Mouse (Mus musculus) forebrain, embryonic 14.5 days (tissue): ENCODE results near the gene Arhgap17. TPM values are rescaled to one million over a fixed set of nuclear protein-coding genes. Genes with fewer than 3 reads are reported as not detected.

Source experiments
- ATAC-seq: fragments of 200-750 bp; cut with Nextera tagmentation; 2 replicates; pipeline ENCODE4 v1.8.0; 2017; ENCODE audit warnings: mild to moderate bottlenecking, moderate library complexity
- DNase-seq: peaks from one replicate; pipeline ENCODE4 v3.0.0-alpha.2; 2015; ENCODE audit warnings: low spot score
- H3K27ac ChIP-seq: fragments of 300-500 bp; sonication (generic); 2 replicates; pipeline ENCODE4 v1.5.1; 2014; ENCODE audit warnings: low read depth, mild to moderate bottlenecking, control low read depth, low read length, moderate library complexity
- H3K27me3 ChIP-seq: fragments of 300-500 bp; sonication (generic); replicated peaks from 2 replicates; pipeline ENCODE4 v1.6.1; 2014; ENCODE audit warnings: low read length, control low read depth, mixed read lengths; ENCODE audit not compliant: control insufficient read depth, insufficient read depth
- H3K36me3 ChIP-seq: fragments of 300-500 bp; sonication (generic); 2 replicates; pipeline ENCODE4 v1.6.1; 2014; ENCODE audit warnings: low read length, control low read depth; ENCODE audit not compliant: control insufficient read depth, insufficient read depth
- H3K4me1 ChIP-seq: fragments of 300-500 bp; sonication (generic); 2 replicates; pipeline ENCODE4 v1.6.1; 2014; ENCODE audit warnings: antibody characterized with exemption, low read length, control low read depth; ENCODE audit not compliant: control insufficient read depth, insufficient read depth
- H3K4me2 ChIP-seq: fragments of 300-500 bp; sonication (generic); 2 replicates; pipeline ENCODE4 v1.6.1; 2014; ENCODE audit warnings: mild to moderate bottlenecking, control low read depth, low read length
- H3K4me3 ChIP-seq: fragments of 300-500 bp; sonication (generic); 2 replicates; pipeline ENCODE4 v1.5.1; 2014; ENCODE audit warnings: low read depth, low read length, control low read depth
- H3K9ac ChIP-seq: fragments of 300-500 bp; sonication (generic); 2 replicates; pipeline ENCODE4 v1.6.1; 2014; ENCODE audit warnings: mild to moderate bottlenecking, low read length, control low read depth, moderate library complexity
- H3K9me3 ChIP-seq: fragments of 300-500 bp; sonication (generic); replicated peaks from 2 replicates; pipeline ENCODE4 v1.6.1; 2016; ENCODE audit warnings: low read length, control low read depth, mixed read lengths; ENCODE audit not compliant: control insufficient read depth
- WGBS: fragments of 180-500 bp; shearing (Covaris S2); extraction: QIAGEN DNeasy Blood & Tissue Kit; methylation state at CpG from one replicate; pipeline ENCODE4 v1.1.7; 2014; 5-methylcytosine and 5-hydroxymethylcytosine counted together
- polyA plus RNA-seq: library from polyadenylated mRNA; unstranded; fragments of >200 nt; fragmentation: Nextera tagmentation; extraction: Ambion mirVana; gene quantifications from 2 replicates; pipeline ENCODE4 v1.2.1, GENCODE M21; 2014

Arhgap17 gene
- polyA plus RNA-seq, 1 experiment from 2014 or later = 8.5 TPM

DNA sequence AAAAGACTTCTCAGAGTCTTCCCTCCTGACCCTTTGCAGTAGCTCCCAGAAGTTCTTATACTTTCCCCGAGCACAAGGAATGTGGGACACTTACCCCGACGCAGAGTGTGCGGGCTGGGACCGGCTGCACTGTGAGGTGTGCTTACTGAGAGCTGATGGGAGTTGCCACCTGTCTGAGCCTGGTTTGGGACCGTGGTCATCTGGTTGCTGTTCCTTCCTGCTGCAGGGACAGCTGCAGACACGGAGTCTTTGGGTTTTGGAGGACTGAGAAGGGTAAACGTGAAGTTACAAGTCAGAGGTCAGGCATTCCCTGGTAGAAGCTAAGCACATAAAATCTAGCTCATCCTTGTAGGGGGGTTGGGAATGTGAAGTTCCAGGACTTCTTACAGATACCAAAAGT is 77.8 kb downstream of the Arhgap17 start:
- H3K36me3 ChIP-seq = peaks cover 84% of the 10 kb centered on the region
- H3K27ac ChIP-seq = no peak overlapping the region
- ATAC-seq (no peak), DNase-seq (no peak)
- H3K27me3 ChIP-seq = no peaks in the 10 kb centered on the region
- H3K4me3 ChIP-seq = no peak overlapping the region
- H3K4me1 ChIP-seq = no peaks in the 10 kb centered on the region
- H3K9me3 ChIP-seq = no peaks in the 10 kb centered on the region
- H3K4me2 ChIP-seq = no peak overlapping the region
- WGBS = 95% methylated on average over 8 of the region's 8 CpGs
- H3K9ac ChIP-seq = no peak overlapping the region

DNA sequence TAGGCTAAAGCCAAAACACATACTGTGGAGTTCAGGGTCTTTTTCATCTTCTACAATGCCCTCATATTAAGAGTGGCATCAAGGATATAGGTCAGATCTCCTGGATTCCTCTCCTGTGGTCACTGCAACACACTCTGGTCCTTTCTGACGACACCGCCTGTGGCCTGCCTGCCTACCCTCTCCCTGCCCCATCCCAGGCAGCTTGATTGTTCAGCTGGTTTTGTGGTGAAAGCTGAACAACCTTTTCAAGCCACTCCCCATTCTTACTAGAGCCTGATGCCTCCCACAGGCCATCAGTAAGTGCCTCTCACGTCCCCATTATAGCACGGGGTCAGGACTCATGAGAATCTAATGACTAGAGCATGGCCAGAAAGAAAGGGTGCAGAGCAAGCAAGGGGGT is 80.5 kb downstream of the Arhgap17 start:
- no peak overlapping the region for H3K4me3 ChIP-seq
- no peaks in the 10 kb centered on the region for H3K27me3 ChIP-seq
- H3K4me1 ChIP-seq = no peaks in the 10 kb centered on the region
- 85% methylated on average over 4 of the region's 4 CpGs for WGBS
- H3K4me2 ChIP-seq = no peak overlapping the region
- ATAC-seq = no peak
- H3K36me3 ChIP-seq = peaks cover 81% of the 10 kb centered on the region
- H3K27ac ChIP-seq = no peak overlapping the region
- no peak for DNase-seq
- H3K9ac ChIP-seq = no peak overlapping the region
- no peaks in the 10 kb centered on the region for H3K9me3 ChIP-seq

DNA sequence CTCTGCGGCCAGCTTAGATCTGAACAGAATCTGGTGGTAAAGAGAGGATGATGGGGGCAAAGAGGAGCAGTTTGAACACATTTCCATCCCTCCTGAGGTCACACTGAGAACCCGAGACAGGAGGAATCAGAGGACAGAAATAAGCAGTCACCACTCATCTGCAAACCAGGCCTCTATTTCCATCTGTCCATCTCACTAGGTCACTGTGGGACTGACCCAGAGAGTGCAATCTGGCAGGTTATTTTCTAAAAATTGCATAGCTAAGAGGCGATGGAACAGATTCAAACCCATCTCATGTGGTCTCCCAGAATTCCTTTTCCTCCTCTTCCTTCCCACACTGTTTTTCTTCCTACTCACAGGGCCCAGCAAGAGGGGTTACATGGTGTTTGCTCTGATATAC is 81.8 kb downstream of the Arhgap17 start:
- Histone ChIP-seq H3K9me3 (no peaks in the 10 kb centered on the region), H3K4me1 (no peaks in the 10 kb centered on the region), H3K27ac (no peak overlapping the region), H3K9ac (no peak overlapping the region), H3K4me3 (no peak overlapping the region), H3K4me2 (no peak overlapping the region), H3K36me3 (peaks cover 68% of the 10 kb centered on the region), H3K27me3 (no peaks in the 10 kb centered on the region)
- WGBS = 91% methylated on average over 3 of the region's 3 CpGs
- ATAC-seq (no peak), DNase-seq (no peak)

DNA sequence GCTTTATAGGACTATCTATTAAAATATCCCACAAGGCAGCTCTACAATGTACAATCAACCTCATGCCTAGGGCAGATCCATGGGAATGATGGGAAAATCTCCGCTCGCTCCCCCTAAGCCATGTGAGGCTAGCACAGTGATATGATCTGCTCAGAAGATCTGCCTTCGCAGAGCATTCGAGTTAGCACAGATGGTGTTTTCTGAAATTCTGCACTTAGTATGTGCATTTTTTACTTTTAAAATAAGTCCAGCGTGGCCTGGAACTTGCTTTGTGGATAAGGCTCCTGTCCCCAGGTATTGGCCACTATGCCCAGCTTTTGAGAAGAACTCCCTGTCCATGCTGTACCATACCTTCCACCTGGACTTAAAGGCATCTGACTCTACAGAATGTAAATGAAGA is 83.8 kb downstream of the Arhgap17 start:
- Histone ChIP-seq H3K9me3 (no peaks in the 10 kb centered on the region), H3K27me3 (no peaks in the 10 kb centered on the region), H3K27ac (no peak overlapping the region), H3K9ac (no peak overlapping the region), H3K4me2 (no peak overlapping the region), H3K4me3 (no peak overlapping the region), H3K36me3 (peaks cover 48% of the 10 kb centered on the region), H3K4me1 (no peaks in the 10 kb centered on the region)
- ATAC-seq (no peak), DNase-seq (no peak)
- WGBS = 97% methylated on average over 5 of the region's 5 CpGs

DNA sequence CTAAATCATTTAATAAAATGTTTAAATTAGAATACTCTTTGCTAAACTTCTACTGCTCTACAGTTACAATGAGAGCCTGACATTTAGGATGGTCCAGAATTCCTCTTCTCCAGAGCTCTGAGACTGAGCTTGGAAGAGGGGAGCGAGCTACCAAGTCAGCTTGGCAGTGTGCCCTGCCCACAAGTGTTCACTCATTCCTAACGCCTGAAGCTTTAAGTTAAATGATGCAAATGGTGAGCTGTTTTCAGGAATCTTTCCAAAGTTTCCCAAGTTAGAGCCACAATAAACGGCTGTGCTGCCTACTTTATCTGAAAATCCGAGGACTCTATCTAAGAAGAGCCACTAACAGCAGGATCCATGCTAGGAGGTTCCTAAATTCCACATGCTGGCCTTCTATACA is 85.9 kb downstream of the Arhgap17 start:
- Histone ChIP-seq H3K4me1 (no peaks in the 10 kb centered on the region), H3K9me3 (no peaks in the 10 kb centered on the region), H3K9ac (no peak overlapping the region), H3K36me3 (peaks cover 45% of the 10 kb centered on the region), H3K27ac (no peak overlapping the region), H3K27me3 (no peaks in the 10 kb centered on the region), H3K4me3 (no peak overlapping the region), H3K4me2 (no peak overlapping the region)
- ATAC-seq = no peak
- WGBS = 63% methylated on average over 4 of the region's 4 CpGs
- DNase-seq = peak; percentile 41

DNA sequence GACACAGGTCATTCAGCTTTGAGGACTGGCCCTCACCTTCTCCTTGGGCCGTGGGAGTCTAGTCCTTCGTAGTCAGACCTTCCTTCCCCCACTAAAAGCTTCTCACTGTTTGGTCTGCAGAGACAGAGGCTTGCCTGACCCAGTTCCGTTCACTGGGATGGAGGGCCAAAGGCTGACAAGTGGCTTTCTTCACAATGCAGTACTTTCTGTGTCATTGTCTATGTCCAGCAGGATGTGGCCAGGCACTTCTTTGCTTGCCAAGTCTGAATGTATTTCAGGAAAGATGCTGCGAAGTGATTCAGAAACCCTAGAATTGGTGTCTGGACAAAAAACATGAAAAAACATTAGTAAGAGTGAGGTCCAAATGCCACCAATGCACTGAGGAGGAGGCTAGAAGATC is 89.9 kb downstream of the Arhgap17 start:
- Histone ChIP-seq H3K27ac (no peak overlapping the region), H3K36me3 (peaks cover 26% of the 10 kb centered on the region)
- no peak for ATAC-seq

DNA sequence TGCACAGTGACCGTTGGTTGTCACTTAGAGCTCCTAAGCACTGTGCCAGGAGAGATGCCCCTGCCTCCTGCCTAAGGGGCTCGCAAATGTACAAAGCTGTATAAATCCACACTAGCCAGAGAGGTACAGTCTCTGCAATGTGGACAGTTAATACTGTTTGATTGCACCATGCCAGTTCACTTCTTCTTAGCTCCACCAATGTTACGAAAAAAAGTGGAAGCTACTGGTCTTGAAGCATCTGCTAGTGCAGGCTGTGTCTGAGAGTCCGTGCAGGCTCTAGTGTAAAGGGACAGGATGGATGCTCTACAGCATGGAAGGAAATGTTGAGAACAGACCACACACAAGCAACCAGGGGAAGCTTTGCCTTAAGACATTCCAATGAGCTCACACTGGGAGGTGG is 93.1 kb downstream of the Arhgap17 start:
- Histone ChIP-seq H3K4me2 (no peak overlapping the region), H3K4me1 (no peaks in the 10 kb centered on the region), H3K9me3 (no peaks in the 10 kb centered on the region), H3K27ac (no peak overlapping the region), H3K9ac (no peak overlapping the region), H3K27me3 (no peaks in the 10 kb centered on the region), H3K4me3 (no peak overlapping the region), H3K36me3 (peaks cover 22% of the 10 kb centered on the region)
- DNase-seq = no peak
- ATAC-seq = no peak
- 88% methylated on average over 4 of the region's 4 CpGs for WGBS

More for the DNA sequence above, 89.9 kb downstream of the Arhgap17 start:
- Histone ChIP-seq H3K4me1 (no peaks in the 10 kb centered on the region), H3K4me2 (no peak overlapping the region), H3K27me3 (no peaks in the 10 kb centered on the region), H3K9me3 (no peaks in the 10 kb centered on the region), H3K4me3 (no peak overlapping the region), H3K9ac (no peak overlapping the region)
- 92% methylated on average over 4 of the region's 4 CpGs for WGBS
- no peak for DNase-seq

DNA sequence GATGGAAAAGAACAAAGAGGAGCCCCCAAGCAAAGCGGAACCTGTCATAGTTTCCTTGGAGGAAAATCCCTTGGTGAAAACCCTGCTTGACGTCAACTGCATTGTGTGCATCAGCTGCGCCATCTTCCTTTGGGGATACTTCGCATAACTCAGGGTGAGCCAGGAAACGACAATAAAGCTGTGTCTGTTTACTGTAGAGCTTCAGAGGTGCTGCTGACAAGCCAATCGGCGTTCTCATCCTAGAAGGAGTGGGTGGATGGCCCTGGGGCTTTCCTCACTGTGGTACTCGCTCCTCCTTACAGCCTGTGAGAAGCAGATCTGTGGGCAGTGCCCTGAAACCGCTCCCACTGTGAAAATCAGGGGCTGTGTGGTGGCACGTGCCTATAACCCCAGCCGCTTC is 96.7 kb downstream of the Arhgap17 start:
- 75% methylated on average over 11 of the region's 11 CpGs for WGBS
- Histone ChIP-seq H3K27me3 (no peaks in the 10 kb centered on the region), H3K9me3 (no peaks in the 10 kb centered on the region), H3K4me1 (no peaks in the 10 kb centered on the region), H3K27ac (no peak overlapping the region), H3K9ac (no peak overlapping the region), H3K36me3 (peaks cover 2% of the 10 kb centered on the region; the same call in 1 of the 2 replicates), H3K4me3 (no peak overlapping the region), H3K4me2 (no peak overlapping the region)
- ATAC-seq (no peak), DNase-seq (no peak)

DNA sequence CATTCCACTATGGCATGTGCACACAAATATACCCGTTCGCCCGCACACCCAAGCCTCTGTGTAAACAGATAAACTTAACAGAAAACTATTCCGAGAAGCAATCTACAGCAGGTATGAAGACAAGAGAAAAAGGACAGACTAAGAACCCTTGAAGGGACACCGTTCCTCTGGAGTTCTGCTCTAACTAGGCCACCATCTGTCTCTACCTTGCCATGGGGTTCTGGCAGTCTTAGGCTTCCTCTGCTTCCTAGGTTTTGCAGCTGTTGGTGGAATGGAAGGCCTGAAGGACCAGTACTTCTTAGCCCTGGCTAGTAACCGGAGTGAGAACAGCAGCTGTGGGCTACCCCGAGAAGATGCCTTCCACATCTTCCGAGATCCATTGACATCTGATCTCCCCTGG is 111.6 kb downstream of the Arhgap17 start:
- Histone ChIP-seq H3K36me3 (no peaks in the 10 kb centered on the region), H3K4me1 (no peaks in the 10 kb centered on the region), H3K4me2 (no peak overlapping the region), H3K9ac (no peak overlapping the region), H3K27me3 (no peaks in the 10 kb centered on the region), H3K4me3 (no peak overlapping the region), H3K27ac (no peak overlapping the region), H3K9me3 (no peaks in the 10 kb centered on the region)
- ATAC-seq (no peak), DNase-seq (no peak)
- 92% methylated on average over 8 of the region's 8 CpGs for WGBS
